Mouse (Mus musculus): ENCODE measurements around the gene Cavin1.
A peak's percentile ranks its signal among the peaks of the same experiment; 100 is the strongest.

Cavin1 gene

GRCm38 (mm10) chr11:100985607-100986006 is 14.9 kb upstream of the Cavin1 start:
- Histone ChIP-seq H3K27me3 (ENCODE audit: insufficient read depth, low read length) (peaks cover 17% of the 10 kb centered on the region), H3K9me3 (ENCODE audit: low read length) (no peaks in the 10 kb centered on the region), H3K36me3 (ENCODE audit: insufficient read depth, low read length) (no peaks in the 10 kb centered on the region)

GRCm38 (mm10) chr11:100983778-100984131 is 13.1 kb upstream of the Cavin1 start:
- TF ChIP-seq POU5F1 (IDR thresholded peaks at IDR 0.05; ENCODE audit: borderline replicate concordance, low read length) (no peak), CTCF (conservative IDR thresholded peaks at IDR 0.05; ENCODE audit: low read length) (no peak), NANOG (IDR thresholded peaks at IDR 0.05; ENCODE audit: borderline replicate concordance, low read length) (no peak)
- Histone ChIP-seq H3K4me3 (replicated peaks; ENCODE audit: low read length) (no peak overlapping the region), H3K36me3 (ENCODE audit: insufficient read depth, low read length) (no peaks in the 10 kb centered on the region), H3K9me3 (ENCODE audit: low read length) (no peaks in the 10 kb centered on the region), H3K27me3 (ENCODE audit: insufficient read depth, low read length) (peaks cover 24% of the 10 kb centered on the region), H3K4me1 (replicated peaks; ENCODE audit: low read depth, low read length) (peaks cover 17% of the 10 kb centered on the region)

More at GRCm38 (mm10) chr11:100985607-100986006, 14.9 kb upstream of the Cavin1 start:
- no peak overlapping the region for H3K4me3 ChIP-seq (replicated peaks; ENCODE audit: low read length)
- H3K4me1 ChIP-seq (replicated peaks; ENCODE audit: low read depth, low read length): peaks cover 25% of the 10 kb centered on the region
- TF ChIP-seq NANOG (IDR thresholded peaks at IDR 0.05; ENCODE audit: borderline replicate concordance, low read length) (no peak), CTCF (conservative IDR thresholded peaks at IDR 0.05; ENCODE audit: low read length) (peak; percentile 50)

- H3K27me3 ChIP-seq (ENCODE audit: insufficient read depth, low read length): peaks cover 24% of the 10 kb centered on the region
- no peaks in the 10 kb centered on the region for H3K9me3 ChIP-seq (ENCODE audit: low read length)
- peaks cover 17% of the 10 kb centered on the region for H3K4me1 ChIP-seq (replicated peaks; ENCODE audit: low read depth, low read length)
- TF ChIP-seq CTCF (conservative IDR thresholded peaks at IDR 0.05; ENCODE audit: low read length): peak; percentile 81
- TF ChIP-seq POU5F1 (IDR thresholded peaks at IDR 0.05; ENCODE audit: borderline replicate concordance, low read length): no peak
- no peak for TF ChIP-seq NANOG (IDR thresholded peaks at IDR 0.05; ENCODE audit: borderline replicate concordance, low read length)
- H3K4me3 ChIP-seq (replicated peaks; ENCODE audit: low read length): peak overlapping the region; percentile 46; the same call in 1 of the 2 replicates
- no peaks in the 10 kb centered on the region for H3K36me3 ChIP-seq (ENCODE audit: insufficient read depth, low read length)
These were observed 12.6 kb upstream of the Cavin1 start for GRCm38 (mm10) chr11:100983125-100983777.

- H3K27me3 ChIP-seq (ENCODE audit: insufficient read depth, low read length): peaks cover 24% of the 10 kb centered on the region
- no peak for TF ChIP-seq NANOG (IDR thresholded peaks at IDR 0.05; ENCODE audit: borderline replicate concordance, low read length)
- no peak for TF ChIP-seq CTCF (conservative IDR thresholded peaks at IDR 0.05; ENCODE audit: low read length)
- TF ChIP-seq POU5F1 (IDR thresholded peaks at IDR 0.05; ENCODE audit: borderline replicate concordance, low read length): no peak
These were observed 11.4 kb upstream of the Cavin1 start for GRCm38 (mm10) chr11:100982087-100982486.

GRCm38 (mm10) chr11:100981236-100981635 is 10.5 kb upstream of the Cavin1 start:
- H3K4me3 ChIP-seq (replicated peaks; ENCODE audit: low read length): no peak overlapping the region
- no peaks in the 10 kb centered on the region for H3K9me3 ChIP-seq (ENCODE audit: low read length)
- H3K4me1 ChIP-seq (replicated peaks; ENCODE audit: low read depth, low read length): peaks cover 14% of the 10 kb centered on the region
- peaks cover 24% of the 10 kb centered on the region for H3K27me3 ChIP-seq (ENCODE audit: insufficient read depth, low read length)
- H3K36me3 ChIP-seq (ENCODE audit: insufficient read depth, low read length): no peaks in the 10 kb centered on the region
- TF ChIP-seq CTCF (conservative IDR thresholded peaks at IDR 0.05; ENCODE audit: low read length) (no peak), NANOG (IDR thresholded peaks at IDR 0.05; ENCODE audit: borderline replicate concordance, low read length) (no peak), POU5F1 (IDR thresholded peaks at IDR 0.05; ENCODE audit: borderline replicate concordance, low read length) (no peak)

More at GRCm38 (mm10) chr11:100982087-100982486, 11.4 kb upstream of the Cavin1 start:
- H3K9me3 ChIP-seq (ENCODE audit: low read length): no peaks in the 10 kb centered on the region
- peaks cover 17% of the 10 kb centered on the region for H3K4me1 ChIP-seq (replicated peaks; ENCODE audit: low read depth, low read length)
- H3K4me3 ChIP-seq (replicated peaks; ENCODE audit: low read length): no peak overlapping the region
- H3K36me3 ChIP-seq (ENCODE audit: insufficient read depth, low read length): no peaks in the 10 kb centered on the region

GRCm38 (mm10) chr11:100980438-100980837 is 9.8 kb upstream of the Cavin1 start:
- H3K36me3 ChIP-seq (ENCODE audit: insufficient read depth, low read length): no peaks in the 10 kb centered on the region
- TF ChIP-seq CTCF (conservative IDR thresholded peaks at IDR 0.05; ENCODE audit: low read length) (no peak), NANOG (IDR thresholded peaks at IDR 0.05; ENCODE audit: borderline replicate concordance, low read length) (no peak), POU5F1 (IDR thresholded peaks at IDR 0.05; ENCODE audit: borderline replicate concordance, low read length) (no peak)

GRCm38 (mm10) chr11:100979887-100980286 is 9.2 kb upstream of the Cavin1 start:
- Histone ChIP-seq H3K4me1 (replicated peaks; ENCODE audit: low read depth, low read length) (peaks cover 15% of the 10 kb centered on the region), H3K27me3 (ENCODE audit: insufficient read depth, low read length) (peaks cover 24% of the 10 kb centered on the region), H3K4me3 (replicated peaks; ENCODE audit: low read length) (no peak overlapping the region), H3K9me3 (ENCODE audit: low read length) (no peaks in the 10 kb centered on the region), H3K36me3 (ENCODE audit: insufficient read depth, low read length) (no peaks in the 10 kb centered on the region)
- TF ChIP-seq POU5F1 (IDR thresholded peaks at IDR 0.05; ENCODE audit: borderline replicate concordance, low read length): no peak
- TF ChIP-seq CTCF (conservative IDR thresholded peaks at IDR 0.05; ENCODE audit: low read length): no peak
- TF ChIP-seq NANOG (IDR thresholded peaks at IDR 0.05; ENCODE audit: borderline replicate concordance, low read length): no peak

More at GRCm38 (mm10) chr11:100980438-100980837, 9.8 kb upstream of the Cavin1 start:
- peaks cover 12% of the 10 kb centered on the region for H3K4me1 ChIP-seq (replicated peaks; ENCODE audit: low read depth, low read length)
- no peaks in the 10 kb centered on the region for H3K9me3 ChIP-seq (ENCODE audit: low read length)
- no peak overlapping the region for H3K4me3 ChIP-seq (replicated peaks; ENCODE audit: low read length)
- H3K27me3 ChIP-seq (ENCODE audit: insufficient read depth, low read length): peaks cover 24% of the 10 kb centered on the region

GRCm38 (mm10) chr11:100975241-100975640 is 4.6 kb upstream of the Cavin1 start:
- no peaks in the 10 kb centered on the region for H3K9me3 ChIP-seq (ENCODE audit: low read length)
- no peak for TF ChIP-seq CTCF (conservative IDR thresholded peaks at IDR 0.05; ENCODE audit: low read length)
- no peak for TF ChIP-seq NANOG (IDR thresholded peaks at IDR 0.05; ENCODE audit: borderline replicate concordance, low read length)
- TF ChIP-seq POU5F1 (IDR thresholded peaks at IDR 0.05; ENCODE audit: borderline replicate concordance, low read length): no peak
- H3K4me1 ChIP-seq (replicated peaks; ENCODE audit: low read depth, low read length): peaks cover 21% of the 10 kb centered on the region
- peaks cover 47% of the 10 kb centered on the region for H3K27me3 ChIP-seq (ENCODE audit: insufficient read depth, low read length)
- no peaks in the 10 kb centered on the region for H3K36me3 ChIP-seq (ENCODE audit: insufficient read depth, low read length)
- no peak overlapping the region for H3K4me3 ChIP-seq (replicated peaks; ENCODE audit: low read length)

All from E14TG2a.4 (cell line).